Mouse (Mus musculus) CH12.LX (cell line): ENCODE data around the gene Slc35e2. TPM values are rescaled to one million over a fixed set of nuclear protein-coding genes. Genes with fewer than 3 reads are reported as not detected.

Source experiments
- DNase-seq: peaks from one replicate; pipeline ENCODE4 v3.0.0-alpha.2; 2013; ENCODE audit errors: extremely low read depth
- H3K27ac ChIP-seq: 2 replicates; pipeline ENCODE4 v1.5.1; 2012; ENCODE audit warnings: low read depth, mild to moderate bottlenecking, control low read depth, moderate library complexity; ENCODE audit not compliant: insufficient read depth
- H3K27me3 ChIP-seq: replicated peaks from 2 replicates; pipeline ENCODE3; 2012; ENCODE audit warnings: inconsistent platforms
- H3K36me3 ChIP-seq, 2 experiments: replicated peaks in 1 of 2; 2 replicates each; pipeline versions ENCODE3 to v1.6.1; 2012; ENCODE audit warnings: inconsistent platforms in 1 of 2, low read length in 1 of 2, mild to moderate bottlenecking in 1 of 2, mixed read lengths in 1 of 2, moderate library complexity in 1 of 2; ENCODE audit not compliant: control insufficient read depth in 1 of 2, insufficient read depth in 1 of 2
- H3K4me1 ChIP-seq, 2 experiments: 2 replicates each; pipeline ENCODE4 v1.6.1; 2012; ENCODE audit warnings: inconsistent platforms in 1 of 2, moderate library complexity in 1 of 2; ENCODE audit not compliant: insufficient read depth in 2 of 2, control insufficient read depth in 1 of 2
- H3K4me2 ChIP-seq: 2 replicates; pipeline ENCODE4 v1.6.1; 2012; ENCODE audit warnings: low read depth, mild to moderate bottlenecking, control low read depth; ENCODE audit not compliant: poor library complexity, insufficient read depth, severe bottlenecking
- H3K4me3 ChIP-seq, 3 experiments: fragments of 150-350 bp in 1 of 3; sonication (generic) in 1 of 3; replicated peaks in 1 of 3; 2 replicates each; pipeline versions ENCODE3 to v1.5.1; 2011 to 2012; ENCODE audit warnings: low read depth in 2 of 3, low read length in 2 of 3, mild to moderate bottlenecking in 2 of 3, moderate library complexity in 2 of 3, control low read depth in 1 of 3, improper control_type of control experiment in 1 of 3, inconsistent platforms in 1 of 3, mixed read lengths in 1 of 3; ENCODE audit not compliant: poor library complexity in 1 of 3
- H3K79me2 ChIP-seq: replicated peaks from 2 replicates; pipeline ENCODE4 v1.6.1; 2012; ENCODE audit warnings: mild to moderate bottlenecking, moderate library complexity; ENCODE audit not compliant: control insufficient read depth, poor library complexity, insufficient read depth, severe bottlenecking; ENCODE audit errors: extremely low read depth
- H3K9ac ChIP-seq: 2 replicates; pipeline ENCODE4 v1.6.1; 2012; ENCODE audit warnings: low read depth, mild to moderate bottlenecking, control low read depth, moderate library complexity; ENCODE audit not compliant: insufficient read depth
- H3K9me3 ChIP-seq: replicated peaks from 2 replicates; pipeline ENCODE3; 2012; ENCODE audit warnings: low read length, inconsistent platforms, mixed read lengths
- BHLHE40 ChIP-seq: IDR thresholded peaks from 2 replicates; pipeline ENCODE4 v1.6.1; 2011; ENCODE audit warnings: mild to moderate bottlenecking, low read depth, low read length, improper control_type of control experiment
- CHD2 ChIP-seq: IDR thresholded peaks from 2 replicates; pipeline ENCODE4 v1.6.1; 2011; ENCODE audit warnings: low read length, improper control_type of control experiment
- CTCF ChIP-seq, 2 experiments: IDR thresholded peaks in 1 of 2; conservative IDR thresholded peaks in 1 of 2; 2 replicates each; pipeline ENCODE4 v1.5.1; 2011 to 2012; ENCODE audit warnings: low read depth in 2 of 2, low read length in 2 of 2, improper control_type of control experiment in 1 of 2, inconsistent platforms in 1 of 2, mild to moderate bottlenecking in 1 of 2, moderate library complexity in 1 of 2
- ELF1 ChIP-seq: IDR thresholded peaks from 2 replicates; pipeline ENCODE4 v1.6.1; 2014; ENCODE audit warnings: low read depth, mild to moderate bottlenecking, inconsistent platforms, low read length, improper control_type of control experiment
- EP300 ChIP-seq: IDR thresholded peaks from 2 replicates; pipeline ENCODE4 v1.6.1; 2011; ENCODE audit warnings: low read length, improper control_type of control experiment
- ETS1 ChIP-seq: conservative IDR thresholded peaks from 2 replicates; pipeline ENCODE4 v1.6.1; 2012; ENCODE audit warnings: low read depth, mild to moderate bottlenecking, inconsistent platforms, low read length, improper control_type of control experiment, moderate library complexity
- GABPA ChIP-seq: IDR thresholded peaks from 2 replicates; pipeline ENCODE4 v1.6.1; 2012; ENCODE audit warnings: low read depth, low read length, improper control_type of control experiment, inconsistent platforms; ENCODE audit not compliant: insufficient replicate concordance
- HCFC1 ChIP-seq: IDR thresholded peaks from 2 replicates; pipeline ENCODE4 v1.6.1; 2012; ENCODE audit warnings: low read depth, mild to moderate bottlenecking, inconsistent platforms, low read length, improper control_type of control experiment
- IRF4 ChIP-seq: IDR thresholded peaks from 2 replicates; pipeline ENCODE4 v1.6.1; 2014; ENCODE audit warnings: low read depth, mild to moderate bottlenecking, inconsistent platforms, low read length, improper control_type of control experiment
- JUND ChIP-seq: conservative IDR thresholded peaks from 2 replicates; pipeline ENCODE4 v1.6.1; 2011; ENCODE audit warnings: low read depth, low read length, improper control_type of control experiment
- MAX ChIP-seq: IDR thresholded peaks from 2 replicates; pipeline ENCODE4 v1.6.1; 2011; ENCODE audit warnings: low read length, improper control_type of control experiment
- MYC ChIP-seq: IDR thresholded peaks from 2 replicates; pipeline ENCODE4 v1.6.1; 2011; ENCODE audit warnings: low read depth, mild to moderate bottlenecking, improper control_type of control experiment, low read length
- NELFE ChIP-seq: IDR thresholded peaks from 2 replicates; pipeline ENCODE4 v1.6.1; 2011; ENCODE audit warnings: low read depth, low read length, improper control_type of control experiment
- PAX5 ChIP-seq: IDR thresholded peaks from 2 replicates; pipeline ENCODE4 v1.6.1; 2012; ENCODE audit warnings: low read length, inconsistent platforms, mixed read lengths
- POLR2A ChIP-seq: IDR thresholded peaks from 2 replicates; pipeline ENCODE4 v1.6.1; 2011; ENCODE audit warnings: low read depth, mild to moderate bottlenecking, improper control_type of control experiment, low read length
- SMC3 ChIP-seq: IDR thresholded peaks from 2 replicates; pipeline ENCODE4 v1.6.1; 2011; ENCODE audit warnings: low read depth, low read length, improper control_type of control experiment
- TCF12 ChIP-seq: IDR thresholded peaks from 2 replicates; pipeline ENCODE4 v1.6.1; 2014; ENCODE audit warnings: low read depth, mild to moderate bottlenecking, inconsistent platforms, low read length, improper control_type of control experiment
- UBTF ChIP-seq: IDR thresholded peaks from 2 replicates; pipeline ENCODE4 v1.6.1; 2012; ENCODE audit warnings: low read depth, mild to moderate bottlenecking, inconsistent platforms, low read length, improper control_type of control experiment, moderate library complexity
- ZNF384 ChIP-seq: IDR thresholded peaks from 2 replicates; pipeline ENCODE4 v1.6.1; 2012; ENCODE audit warnings: low read depth, low read length, improper control_type of control experiment, inconsistent platforms
- dilution Hi-C: fragments of 300-500 bp; cut with MboI; formaldehyde crosslinking; loops from 2 replicates; pipeline ENCODE4 v1.14.3; 2020; ENCODE audit warnings: low sequenced_read_pairs; ENCODE audit not compliant: extremely low pct_unique_long_range_greater_than_20kb, extremely low pct_ligation_motif_present
- in situ Hi-C: fragments of 300-500 bp; cut with MboI; formaldehyde crosslinking; loops from 3 replicates; pipeline ENCODE4 v1.14.3; 2019; ENCODE audit warnings: low sequenced_read_pairs, low pct_ligation_motif_present, low pct_unique_long_range_greater_than_20kb, mixed read lengths
- polyA plus RNA-seq: library from polyadenylated mRNA; unstranded; fragments of >175 nt; gene quantifications from 2 replicates; pipeline ENCODE4 v1.2.1, GENCODE M21; 2012; ENCODE audit warnings: low read depth; ENCODE audit not compliant: insufficient read length
- total RNA-seq, 2 experiments: library from RNA; depleted of rRNA; stranded (reverse); fragments of 300-350 nt in 1 of 2; fragments of >200 nt in 1 of 2; gene quantifications; 2 replicates each; pipeline ENCODE4 v1.2.3; 2012 to 2014

Gene Slc35e2
- total and polyA plus RNA-seq, 3 experiments = 8.2 to 14.6 (median 9.9) TPM

DNA sequence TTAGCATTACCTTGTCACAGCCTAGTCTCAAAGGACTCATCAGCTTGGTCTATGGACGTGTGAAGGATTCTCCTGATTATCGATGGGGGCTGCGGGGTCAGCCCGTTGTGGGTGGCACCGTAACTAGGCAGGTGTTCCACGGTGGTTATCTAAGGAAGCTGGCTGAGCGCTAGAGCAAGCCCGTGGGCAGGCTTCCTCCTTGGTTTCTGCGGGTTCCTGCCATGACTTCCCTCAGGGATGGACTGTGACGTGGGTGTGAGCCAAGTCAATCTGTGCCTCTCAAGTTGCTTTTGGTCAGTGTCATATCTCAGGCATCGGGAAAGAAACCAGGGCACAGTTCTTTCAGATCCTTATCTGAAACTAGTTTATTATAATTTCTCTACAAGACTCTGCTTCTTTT lies 26.3 kb upstream of the Slc35e2 start:
- DNase-seq = no peak
- Histone ChIP-seq H3K27ac (no peak overlapping the region), H3K36me3 (peaks cover 28 to 76% of the 10 kb centered on the region in 2 experiments), H3K27me3 (no peaks in the 10 kb centered on the region), H3K9ac (no peak overlapping the region), H3K4me3 (no peak overlapping the region), H3K4me2 (no peak overlapping the region), H3K9me3 (no peaks in the 10 kb centered on the region), H3K79me2 (peaks cover 52% of the 10 kb centered on the region), H3K4me1 (peaks cover 6 to 41% of the 10 kb centered on the region in 2 experiments; a peak in 3 of 4 replicates)
- in situ Hi-C loops (loop anchor here (10.0 kb wide), 1 partner anchor 210 kb away; the partner anchor contains the start of gene Prkcz), dilution Hi-C loops (no loop called here)
- TF ChIP-seq POLR2A = no peak
- no peak for TF ChIP-seq SMC3
- TF ChIP-seq UBTF = no peak
- TF ChIP-seq NELFE = no peak
- no peak for TF ChIP-seq ZNF384
- no peak for TF ChIP-seq EP300
- no peak for TF ChIP-seq CHD2
- no peak for TF ChIP-seq ELF1
- TF ChIP-seq MYC = no peak
- TF ChIP-seq TCF12 = no peak
- TF ChIP-seq MAX = no peak
- TF ChIP-seq ETS1 = no peak
- no peak for TF ChIP-seq CTCF (conservative IDR thresholded peaks at IDR 0.05 in 1 of 2, IDR thresholded peaks at IDR 0.05 in 1 of 2; ENCODE audit: low read depth in 2 of 2, low read length in 2 of 2)

GRCm38 (mm10) chr4:155575521-155575920 lies 25.7 kb upstream of the Slc35e2 start:
- H3K4me2 ChIP-seq = no peak overlapping the region
- H3K9me3 ChIP-seq = no peaks in the 10 kb centered on the region
- in situ Hi-C loops = loop anchor here (10.0 kb wide), 1 partner anchor 211 kb away; the partner anchor contains the start of gene Prkcz
- H3K4me3 ChIP-seq = no peak overlapping the region
- H3K4me1 ChIP-seq = peaks cover 6 to 36% of the 10 kb centered on the region in 2 experiments; a peak in 3 of 4 replicates
- no peaks in the 10 kb centered on the region for H3K27me3 ChIP-seq
- H3K79me2 ChIP-seq = peaks cover 46% of the 10 kb centered on the region
- dilution Hi-C loops = no loop called here
- H3K9ac ChIP-seq = no peak overlapping the region
- H3K36me3 ChIP-seq = peaks cover 32 to 80% of the 10 kb centered on the region in 2 experiments
- no peak overlapping the region for H3K27ac ChIP-seq
- no peak for TF ChIP-seq JUND
- no peak for TF ChIP-seq BHLHE40
- TF ChIP-seq PAX5 = no peak
- TF ChIP-seq UBTF = no peak
- no peak for TF ChIP-seq HCFC1
- TF ChIP-seq IRF4 = no peak
- no peak for TF ChIP-seq GABPA
- no peak for DNase-seq
